Mouse (Mus musculus) liver, adult 2 months (tissue): Measurements from ENCODE around the gene Gsdma3.
"Not testable (repeated sequence)": the region's sequence is repeated elsewhere in the genome, so short reads cannot be mapped to it uniquely, and the experiment has no call there.

Experiments
- CTCF ChIP-seq: fragments of 200-500 bp; IDR thresholded peaks from 2 replicates; pipeline ENCODE4 v1.5.1; 2011; ENCODE audit warnings: low read depth, low read length, control low read depth
- POLR2A ChIP-seq: fragments of 200-500 bp; IDR thresholded peaks from 2 replicates; pipeline ENCODE4 v1.6.1; 2011; ENCODE audit warnings: low read length, control low read depth; ENCODE audit not compliant: insufficient read depth; ENCODE audit errors: extremely low read depth

GRCm38 (mm10) chr11:98655076-98655475 lies 28.9 kb downstream of the Gsdma3 start:
- peak; percentile 72 for TF ChIP-seq CTCF
- TF ChIP-seq POLR2A: not testable (repeated sequence)
